Mouse (Mus musculus) MEL (cell line): ENCODE results near the gene Gm20458. TPM values are rescaled to one million over a fixed set of nuclear protein-coding genes. Genes with fewer than 3 reads are reported as not detected.

Experiments used
- DNase-seq: peaks from one replicate; pipeline ENCODE4 v3.0.0; 2011; ENCODE audit warnings: low read depth, low spot score
- H3K27ac ChIP-seq: 2 replicates; pipeline ENCODE4 v1.5.1; 2012; ENCODE audit warnings: low read depth, mild to moderate bottlenecking, control low read depth, low read length, moderate library complexity; ENCODE audit not compliant: control insufficient read depth
- H3K27me3 ChIP-seq, 2 experiments: fragments of 150-350 bp in 1 of 2; sonication (generic) in 1 of 2; 2 replicates each; pipeline ENCODE4 v1.6.1; 2012; ENCODE audit warnings: low read length in 2 of 2, mild to moderate bottlenecking in 2 of 2, improper control_type of control experiment in 1 of 2, moderate library complexity in 1 of 2; ENCODE audit not compliant: insufficient read depth in 2 of 2, control insufficient read depth in 1 of 2
- H3K36me3 ChIP-seq, 2 experiments: 2 replicates each; pipeline ENCODE4 v1.6.1; 2012 to 2014; ENCODE audit warnings: low read length in 2 of 2, improper control_type of control experiment in 1 of 2, inconsistent platforms in 1 of 2, mild to moderate bottlenecking in 1 of 2; ENCODE audit not compliant: insufficient read depth in 2 of 2, control insufficient read depth in 1 of 2
- H3K4me1 ChIP-seq, 2 experiments: fragments of 150-350 bp in 1 of 2; sonication (generic) in 1 of 2; 2 replicates each; pipeline ENCODE4 v1.6.1; 2012; ENCODE audit warnings: low read length in 2 of 2, improper control_type of control experiment in 1 of 2, mild to moderate bottlenecking in 1 of 2; ENCODE audit not compliant: insufficient read depth in 2 of 2, control insufficient read depth in 1 of 2
- H3K4me3 ChIP-seq, 2 experiments: fragments of 150-350 bp in 1 of 2; sonication (generic) in 1 of 2; 2 replicates each; pipeline ENCODE4 v1.5.1; 2012; ENCODE audit warnings: low read depth in 2 of 2, low read length in 2 of 2, mild to moderate bottlenecking in 2 of 2, moderate library complexity in 2 of 2, control low read depth in 1 of 2, improper control_type of control experiment in 1 of 2; ENCODE audit not compliant: control insufficient read depth in 1 of 2, insufficient read depth in 1 of 2
- H3K79me2 ChIP-seq: 2 replicates; pipeline ENCODE4 v1.6.1; 2012; ENCODE audit warnings: mild to moderate bottlenecking, low read length, moderate library complexity; ENCODE audit not compliant: control insufficient read depth, poor library complexity, insufficient read depth
- H3K9ac ChIP-seq: 2 replicates; pipeline ENCODE4 v1.6.1; 2012; ENCODE audit warnings: low read depth, mild to moderate bottlenecking, control low read depth, low read length, moderate library complexity; ENCODE audit not compliant: control insufficient read depth, poor library complexity, severe bottlenecking
- H3K9me3 ChIP-seq: fragments of 150-350 bp; sonication (generic); replicated peaks from 2 replicates; pipeline ENCODE4 v1.6.1; 2012; ENCODE audit warnings: mild to moderate bottlenecking, low read length, improper control_type of control experiment, moderate library complexity; ENCODE audit not compliant: insufficient read depth
- BHLHE40 ChIP-seq: IDR thresholded peaks from 2 replicates; pipeline ENCODE4 v1.6.1; 2012; ENCODE audit warnings: low read depth, mild to moderate bottlenecking, inconsistent platforms, low read length, improper control_type of control experiment, borderline replicate concordance
- CHD1 ChIP-seq: IDR thresholded peaks from 2 replicates; pipeline ENCODE4 v1.6.1; 2012; ENCODE audit warnings: low read depth, mild to moderate bottlenecking, inconsistent platforms, low read length, improper control_type of control experiment
- CTCF ChIP-seq, 3 experiments: IDR thresholded peaks in 2 of 3; conservative IDR thresholded peaks in 1 of 3; 2 replicates each; pipeline ENCODE4 v1.5.1; 2011 to 2012; ENCODE audit warnings: low read length in 3 of 3, low read depth in 2 of 3, mild to moderate bottlenecking in 2 of 3, improper control_type of control experiment in 1 of 3, inconsistent platforms in 1 of 3, mixed read lengths in 1 of 3, moderate library complexity in 1 of 3; ENCODE audit not compliant: control insufficient read depth in 1 of 3, insufficient read depth in 1 of 3, poor library complexity in 1 of 3, severe bottlenecking in 1 of 3
- E2F4 ChIP-seq: IDR thresholded peaks from 2 replicates; pipeline ENCODE4 v1.6.1; 2011; ENCODE audit warnings: low read depth, low read length, improper control_type of control experiment, borderline replicate concordance
- EP300 ChIP-seq, 2 experiments: IDR thresholded peaks; 2 replicates each; pipeline ENCODE4 v1.6.1; 2011; ENCODE audit warnings: improper control_type of control experiment in 2 of 2, low read length in 2 of 2, low read depth in 1 of 2, mild to moderate bottlenecking in 1 of 2
- GABPA ChIP-seq: IDR thresholded peaks from 2 replicates; pipeline ENCODE4 v1.6.1; 2012; ENCODE audit warnings: low read depth, mild to moderate bottlenecking, inconsistent platforms, low read length, improper control_type of control experiment, moderate library complexity
- GATA1 ChIP-seq: IDR thresholded peaks from 2 replicates; pipeline ENCODE4 v1.6.1; 2011; ENCODE audit warnings: low read depth, low read length, improper control_type of control experiment
- MAFK ChIP-seq: IDR thresholded peaks from 2 replicates; pipeline ENCODE4 v1.6.1; 2011; ENCODE audit warnings: low read depth, mild to moderate bottlenecking, low read length, improper control_type of control experiment, borderline replicate concordance
- MAZ ChIP-seq: IDR thresholded peaks from 2 replicates; pipeline ENCODE4 v1.6.1; 2012; ENCODE audit warnings: low read depth, mild to moderate bottlenecking, inconsistent platforms, low read length, improper control_type of control experiment
- MEF2A ChIP-seq: IDR thresholded peaks from 2 replicates; pipeline ENCODE4 v1.6.1; 2014; ENCODE audit warnings: low read depth, mild to moderate bottlenecking, inconsistent platforms, low read length, improper control_type of control experiment; ENCODE audit not compliant: poor library complexity, insufficient replicate concordance, severe bottlenecking; ENCODE audit errors: extremely low read depth
- MXI1 ChIP-seq: IDR thresholded peaks from 2 replicates; pipeline ENCODE4 v1.6.1; 2011; ENCODE audit warnings: mild to moderate bottlenecking, low read depth, low read length, improper control_type of control experiment
- MYB ChIP-seq: IDR thresholded peaks from 2 replicates; pipeline ENCODE4 v1.6.1; 2011; ENCODE audit warnings: mild to moderate bottlenecking, low read depth, low read length, improper control_type of control experiment
- MYC ChIP-seq: IDR thresholded peaks from 2 replicates; pipeline ENCODE4 v1.6.1; 2011; ENCODE audit warnings: low read depth, mild to moderate bottlenecking, low read length, improper control_type of control experiment, moderate library complexity
- NELFE ChIP-seq: IDR thresholded peaks from 2 replicates; pipeline ENCODE4 v1.6.1; 2011; ENCODE audit warnings: low read depth, low read length, improper control_type of control experiment
- NRF1 ChIP-seq: IDR thresholded peaks from 2 replicates; pipeline ENCODE4 v1.6.1; 2014; ENCODE audit warnings: low read depth, mild to moderate bottlenecking, inconsistent platforms, low read length, improper control_type of control experiment, moderate library complexity; ENCODE audit not compliant: poor library complexity, insufficient read depth, severe bottlenecking
- POLR2AphosphoS2 ChIP-seq: IDR thresholded peaks from 2 replicates; pipeline ENCODE4 v1.6.1; 2011; ENCODE audit warnings: low read length, improper control_type of control experiment
- POLR2AphosphoS5 ChIP-seq: IDR thresholded peaks from 2 replicates; pipeline ENCODE4 v1.6.1; 2012; ENCODE audit warnings: low read depth, borderline replicate concordance, mild to moderate bottlenecking, inconsistent platforms, low read length, moderate library complexity, mixed read lengths
- RAD21 ChIP-seq: IDR thresholded peaks from 2 replicates; pipeline ENCODE4 v1.6.1; 2011; ENCODE audit warnings: mild to moderate bottlenecking, low read depth, low read length, improper control_type of control experiment
- RCOR1 ChIP-seq: IDR thresholded peaks from 2 replicates; pipeline ENCODE4 v1.6.1; 2012; ENCODE audit warnings: low read depth, mild to moderate bottlenecking, inconsistent platforms, low read length, improper control_type of control experiment
- SIN3A ChIP-seq: IDR thresholded peaks from 2 replicates; pipeline ENCODE4 v1.6.1; 2012; ENCODE audit warnings: low read length, improper control_type of control experiment, inconsistent platforms
- SMC3 ChIP-seq: IDR thresholded peaks from 2 replicates; pipeline ENCODE4 v1.6.1; 2011; ENCODE audit warnings: low read depth, low read length, improper control_type of control experiment
- TCF12 ChIP-seq: IDR thresholded peaks from 2 replicates; pipeline ENCODE4 v1.6.1; 2014; ENCODE audit warnings: low read depth, mild to moderate bottlenecking, inconsistent platforms, low read length, improper control_type of control experiment, moderate library complexity
- UBTF ChIP-seq: IDR thresholded peaks from 2 replicates; pipeline ENCODE4 v1.6.1; 2012; ENCODE audit warnings: low read depth, mild to moderate bottlenecking, inconsistent platforms, low read length, improper control_type of control experiment, moderate library complexity, borderline replicate concordance; ENCODE audit not compliant: insufficient read depth
- ZKSCAN1 ChIP-seq: IDR thresholded peaks from 2 replicates; pipeline ENCODE4 v1.6.1; 2012; ENCODE audit warnings: low read depth, mild to moderate bottlenecking, inconsistent platforms, low read length, improper control_type of control experiment, moderate library complexity
- ZMIZ1 ChIP-seq: IDR thresholded peaks from 2 replicates; pipeline ENCODE4 v1.6.1; 2012; ENCODE audit warnings: low read depth, mild to moderate bottlenecking, inconsistent platforms, low read length, improper control_type of control experiment, moderate library complexity
- ZNF384 ChIP-seq: IDR thresholded peaks from 2 replicates; pipeline ENCODE4 v1.6.1; 2012; ENCODE audit warnings: low read depth, mild to moderate bottlenecking, inconsistent platforms, low read length, improper control_type of control experiment
- polyA plus RNA-seq, 2 experiments: library from polyadenylated mRNA; stranded (reverse) in 1 of 2; unstranded in 1 of 2; fragments of >175 nt in 1 of 2; fragments of >200 nt in 1 of 2; gene quantifications; 2 replicates each; pipeline versions ENCODE4 v1.2.1 to v1.2.4; 2012; ENCODE audit warnings: low replicate concordance in 2 of 2, low read depth in 1 of 2; ENCODE audit not compliant: insufficient read length in 2 of 2, insufficient read depth in 1 of 2, missing spikeins in 1 of 2
- total RNA-seq: library from RNA; depleted of rRNA; stranded (reverse); fragments of 300-350 nt; gene quantifications from 2 replicates; pipeline ENCODE4 v1.2.3, GENCODE M21; 2012

The Gm20458 gene
- total and polyA plus RNA-seq, 3 experiments, result 1.0 to 19.2 TPM; not detected in 1

- DNase-seq, result no peak
- Histone ChIP-seq H3K27me3 (peaks cover 5 to 16% of the 10 kb centered on the region in 2 experiments), H3K79me2 (no peaks in the 10 kb centered on the region), H3K36me3 (no peaks in the 10 kb centered on the region), H3K9ac (no peak overlapping the region), H3K27ac (no peak overlapping the region), H3K4me3 (no peak overlapping the region), H3K9me3 (no peaks in the 10 kb centered on the region), H3K4me1 (no peaks in the 10 kb centered on the region)
- TF ChIP-seq ZKSCAN1, result no peak
- no peak for TF ChIP-seq GATA1
- TF ChIP-seq POLR2AphosphoS2, result no peak
- TF ChIP-seq MYB, result no peak
- no peak for TF ChIP-seq TCF12
- TF ChIP-seq MEF2A, result no peak
- no peak for TF ChIP-seq MAFK
- no peak for TF ChIP-seq CHD1
- no peak for TF ChIP-seq MXI1
- TF ChIP-seq E2F4, result no peak
- no peak for TF ChIP-seq MAZ
- no peak for TF ChIP-seq NRF1
- TF ChIP-seq GABPA, result no peak
- TF ChIP-seq ZMIZ1, result no peak
- no peak for TF ChIP-seq POLR2AphosphoS5
Observed at GRCm38 (mm10) chr2:164431676-164432465, 28.9 kb upstream of the Gm20458 start.

GRCm38 (mm10) chr2:164432541-164433191 is 28.1 kb upstream of the Gm20458 start:
- H3K27me3 ChIP-seq, result peaks cover 9 to 14% of the 10 kb centered on the region in 2 experiments
- H3K9ac ChIP-seq, result no peak overlapping the region
- no peak overlapping the region for H3K27ac ChIP-seq
- DNase-seq, result no peak
- H3K4me3 ChIP-seq, result no peak overlapping the region
- no peaks in the 10 kb centered on the region for H3K36me3 ChIP-seq
- no peaks in the 10 kb centered on the region for H3K4me1 ChIP-seq
- no peak for TF ChIP-seq E2F4
- TF ChIP-seq UBTF, result no peak
- no peak for TF ChIP-seq TCF12
- no peak for TF ChIP-seq MYB
- TF ChIP-seq MYC, result no peak
- TF ChIP-seq ZNF384, result no peak
- TF ChIP-seq SMC3, result no peak
- no peak for TF ChIP-seq RCOR1
- no peak for TF ChIP-seq ZKSCAN1
- TF ChIP-seq RAD21, result no peak
- no peak for TF ChIP-seq GABPA
- TF ChIP-seq BHLHE40, result no peak
- TF ChIP-seq EP300 (IDR thresholded peaks at IDR 0.05; ENCODE audit: low read depth in 1 of 2, low read length in 2 of 2), result no peak
- TF ChIP-seq MAZ, result no peak
- no peak for TF ChIP-seq NELFE
- no peak for TF ChIP-seq SIN3A
- TF ChIP-seq CTCF (IDR thresholded peaks at IDR 0.05 in 2 of 3, conservative IDR thresholded peaks at IDR 0.05 in 1 of 3; ENCODE audit: control insufficient read depth in 1 of 3, insufficient read depth in 1 of 3, low read depth in 2 of 3, low read length in 3 of 3, poor library complexity in 1 of 3, severe bottlenecking in 1 of 3), result no peak
- H3K79me2 ChIP-seq, result no peaks in the 10 kb centered on the region
- H3K9me3 ChIP-seq, result no peaks in the 10 kb centered on the region
